Mouse (Mus musculus) bone marrow, adult 2 months (tissue): ENCODE results near the gene Nrg4.

Experiments used
- CTCF ChIP-seq: fragments of 200-500 bp; IDR thresholded peaks from 2 replicates; pipeline ENCODE4 v1.5.1; 2011; ENCODE audit warnings: low read length, control low read depth; ENCODE audit not compliant: control insufficient read depth, insufficient read depth
- POLR2A ChIP-seq: fragments of 200-500 bp; IDR thresholded peaks from 2 replicates; pipeline ENCODE4 v1.6.1; 2011; ENCODE audit warnings: low read depth, mild to moderate bottlenecking, control low read depth, low read length, borderline replicate concordance; ENCODE audit not compliant: control insufficient read depth

DNA sequence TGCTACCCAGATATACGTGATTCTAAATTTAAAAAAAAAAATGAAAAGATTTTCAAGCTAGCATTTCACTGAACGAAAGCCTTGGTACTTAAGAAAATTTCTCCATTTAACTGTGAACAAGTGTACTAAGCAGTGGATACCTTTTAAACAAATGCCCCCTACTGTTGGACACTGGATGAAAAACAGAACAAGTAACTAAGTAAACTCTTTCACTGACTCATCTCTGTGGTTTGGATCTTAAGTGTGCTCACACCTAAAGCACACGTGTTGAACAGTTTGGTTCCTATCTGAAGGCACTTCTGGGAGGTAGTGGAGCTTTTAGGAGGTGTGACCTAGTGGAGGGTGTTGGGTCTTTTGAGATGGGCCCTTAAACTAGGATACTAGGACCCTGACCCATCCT lies 41.4 kb downstream of the Nrg4 start:
- no peak for TF ChIP-seq CTCF
- TF ChIP-seq POLR2A, result no peak
